Mouse (Mus musculus) layer of hippocampus, adult 18-20 months (tissue): ENCODE data around the gene Gstm5. TPM values are rescaled to one million over a fixed set of nuclear protein-coding genes. Genes with fewer than 3 reads are reported as not detected.

Source experiments
- DNase-seq, 2 experiments: peaks; one replicate each; pipeline ENCODE4 v3.0.0; 2022; ENCODE audit warnings: low spot score in 2 of 2
- total RNA-seq, 2 experiments: library from RNA; stranded (reverse); gene quantifications; 2 replicates each; pipeline ENCODE4 v1.2.3; 2021

The Gstm5 gene
- total RNA-seq, 2 experiments from 2014 or later, result 286 to 295 TPM

DNA sequence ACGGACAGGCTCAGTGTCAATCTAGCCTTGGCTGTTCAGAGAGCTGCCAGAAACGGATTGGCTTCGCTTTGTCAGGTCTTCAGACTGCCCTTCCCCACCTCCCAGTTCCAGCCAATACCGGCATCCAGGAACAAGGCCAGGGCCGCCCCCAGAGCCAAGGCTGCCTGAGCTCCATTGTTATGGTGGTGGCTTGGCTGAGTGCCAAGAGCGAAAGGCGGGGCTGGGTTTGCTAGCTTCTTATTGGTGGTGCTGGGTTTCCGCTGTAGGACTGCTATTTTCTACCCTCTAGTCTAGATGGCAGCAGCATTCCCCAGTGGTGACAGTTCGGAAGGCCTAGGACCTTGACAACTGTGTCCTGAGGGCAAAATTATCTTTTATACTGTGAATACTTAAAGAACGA is 36.0 kb downstream of the Gstm5 start, which contains the start of gene Gstm7:
Gene Gstm7, minus strand, starts transcription at position 148 of the 400 bp plus-strand sequence.
- peak; percentile 98 to 99 for DNase-seq

DNA sequence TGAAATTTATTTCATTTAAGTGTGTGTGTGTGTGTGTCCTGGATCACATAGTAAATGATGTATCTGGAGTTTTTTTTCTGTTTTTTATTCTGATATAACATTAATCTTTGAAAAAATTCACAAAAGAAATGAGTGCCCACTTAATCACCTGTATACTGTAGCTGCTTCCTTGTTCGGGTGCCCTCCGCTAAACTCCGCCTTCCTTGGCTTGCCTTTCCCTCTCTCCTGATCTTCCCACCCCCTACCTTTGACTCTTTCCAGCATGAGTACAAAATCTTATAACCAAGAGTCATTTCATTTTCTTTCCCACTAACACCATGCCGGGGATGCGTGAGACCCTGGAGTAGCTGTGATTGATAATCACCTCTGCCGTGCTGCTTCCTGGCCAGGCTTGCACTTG is 36.5 kb downstream of the Gstm5 start:
- DNase-seq, result no peak

DNA sequence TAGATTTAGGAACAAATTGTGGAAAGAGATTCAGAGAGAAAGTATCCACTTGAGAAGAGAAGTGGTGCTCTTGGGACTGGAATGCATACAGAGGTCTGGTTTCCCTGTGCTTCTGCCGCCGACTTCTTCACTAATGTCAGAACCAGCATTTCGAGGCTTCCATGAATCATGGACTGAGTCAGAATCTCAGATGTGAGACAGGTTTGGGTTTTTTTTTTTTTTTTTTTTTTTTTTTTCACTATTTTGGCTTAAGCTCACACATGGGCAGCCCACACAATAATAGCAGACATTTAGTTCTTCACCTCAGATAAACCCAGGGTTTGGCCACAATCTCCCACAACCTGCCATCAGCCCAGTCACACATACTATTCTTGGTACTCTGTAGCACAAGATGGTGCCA is 39.6 kb downstream of the Gstm5 start:
- no peak for DNase-seq

DNA sequence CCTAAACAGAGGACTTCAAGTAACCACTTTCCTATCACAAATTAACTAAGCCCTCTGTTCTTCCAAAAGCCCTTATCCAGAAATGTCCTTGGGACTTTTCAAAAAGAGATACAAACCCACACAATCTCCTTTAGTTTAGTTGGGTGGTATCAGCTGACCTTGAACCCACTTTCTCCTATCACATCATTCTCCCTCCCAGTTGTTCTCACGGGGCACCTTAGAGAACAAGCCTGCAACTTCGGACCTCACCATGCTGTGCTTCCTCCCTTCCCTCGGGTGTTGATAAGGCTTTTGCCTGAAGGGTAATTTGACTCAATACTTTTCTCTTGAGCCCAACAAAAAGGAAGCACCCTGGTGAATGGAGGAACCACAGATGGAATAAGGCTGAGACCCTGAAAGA is 40.3 kb downstream of the Gstm5 start:
- no peak for DNase-seq

DNA sequence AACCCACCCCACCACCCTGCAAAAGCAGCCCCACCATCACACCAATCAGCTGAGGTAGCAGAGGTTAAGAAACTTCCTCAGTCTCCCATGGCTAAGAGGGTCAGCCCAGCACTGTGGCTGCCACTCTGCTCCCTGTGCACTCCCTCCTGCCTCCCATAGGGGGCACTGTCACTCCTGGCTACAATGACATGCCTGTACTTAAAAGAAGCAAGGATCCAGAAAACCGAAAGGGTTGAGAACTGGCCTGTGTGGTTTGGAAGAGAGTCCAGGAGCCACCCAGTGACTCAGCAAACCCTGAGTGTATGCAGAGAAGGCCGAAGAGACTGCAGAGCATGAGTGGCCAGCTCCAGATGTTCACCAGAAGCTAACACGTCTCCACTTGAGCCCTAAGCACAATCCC is 43.8 kb downstream of the Gstm5 start:
- DNase-seq, result peak in 1 of 2 experiments; percentile 71

DNA sequence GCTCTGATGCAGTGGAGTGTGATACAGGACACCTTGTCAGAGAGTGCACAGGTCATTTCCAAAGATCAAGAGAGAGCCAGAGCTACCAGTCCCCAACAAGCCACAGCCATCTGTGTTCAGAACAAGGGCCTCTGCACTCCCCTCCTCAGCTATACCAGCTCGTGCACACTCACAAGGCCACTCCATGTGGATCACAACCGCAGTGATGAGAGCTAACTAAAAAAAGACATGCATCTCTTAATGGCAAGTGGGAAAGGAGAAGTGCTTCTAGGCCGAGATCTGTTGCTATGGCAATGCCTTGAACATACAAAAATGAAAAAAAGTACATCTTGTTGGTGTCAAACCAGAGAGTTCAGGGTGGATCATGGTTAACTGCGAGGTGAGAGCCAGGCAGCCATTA is 44.2 kb downstream of the Gstm5 start:
- peak in 1 of 2 experiments; percentile 54 for DNase-seq

DNA sequence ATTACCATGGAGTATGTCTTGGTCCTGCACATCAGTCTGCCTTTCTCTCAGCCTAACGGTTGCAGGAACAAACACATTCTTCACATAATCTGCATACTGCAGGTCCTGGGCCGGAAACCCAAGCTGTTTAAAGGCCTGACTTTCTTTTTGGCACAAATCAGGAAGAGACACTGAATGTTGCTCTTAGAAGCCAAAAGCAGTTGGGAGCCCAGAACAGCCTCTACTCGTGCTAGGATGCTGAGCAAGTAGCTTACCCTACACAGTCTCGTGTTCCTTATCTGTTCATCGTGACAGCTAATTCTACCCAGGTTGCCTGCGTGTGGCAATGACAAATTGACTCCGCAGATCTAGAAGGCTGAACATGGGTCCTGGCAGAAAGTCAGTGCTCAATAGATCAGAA is 44.9 kb downstream of the Gstm5 start:
- no peak for DNase-seq

DNA sequence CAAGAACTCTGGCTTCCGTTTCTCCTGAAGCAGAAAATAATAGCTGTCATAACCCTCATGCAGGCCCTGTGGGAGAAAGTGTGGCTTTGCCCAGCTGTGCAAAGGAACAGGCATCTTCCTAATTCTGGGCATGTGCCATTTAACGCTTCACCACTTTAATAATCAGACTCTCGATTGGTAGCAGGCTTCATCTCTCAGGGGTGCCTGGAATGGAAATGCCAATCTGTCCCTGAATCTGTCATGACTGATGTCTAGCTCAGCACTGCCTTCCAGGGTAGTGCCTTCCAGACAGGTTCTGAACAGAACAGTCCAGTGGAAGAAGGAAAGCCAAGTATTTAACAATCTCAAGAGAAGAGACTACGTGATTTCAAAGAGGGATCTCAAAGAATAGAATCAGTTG is 45.6 kb downstream of the Gstm5 start:
- peak in 1 of 2 experiments; percentile 59 for DNase-seq

DNA sequence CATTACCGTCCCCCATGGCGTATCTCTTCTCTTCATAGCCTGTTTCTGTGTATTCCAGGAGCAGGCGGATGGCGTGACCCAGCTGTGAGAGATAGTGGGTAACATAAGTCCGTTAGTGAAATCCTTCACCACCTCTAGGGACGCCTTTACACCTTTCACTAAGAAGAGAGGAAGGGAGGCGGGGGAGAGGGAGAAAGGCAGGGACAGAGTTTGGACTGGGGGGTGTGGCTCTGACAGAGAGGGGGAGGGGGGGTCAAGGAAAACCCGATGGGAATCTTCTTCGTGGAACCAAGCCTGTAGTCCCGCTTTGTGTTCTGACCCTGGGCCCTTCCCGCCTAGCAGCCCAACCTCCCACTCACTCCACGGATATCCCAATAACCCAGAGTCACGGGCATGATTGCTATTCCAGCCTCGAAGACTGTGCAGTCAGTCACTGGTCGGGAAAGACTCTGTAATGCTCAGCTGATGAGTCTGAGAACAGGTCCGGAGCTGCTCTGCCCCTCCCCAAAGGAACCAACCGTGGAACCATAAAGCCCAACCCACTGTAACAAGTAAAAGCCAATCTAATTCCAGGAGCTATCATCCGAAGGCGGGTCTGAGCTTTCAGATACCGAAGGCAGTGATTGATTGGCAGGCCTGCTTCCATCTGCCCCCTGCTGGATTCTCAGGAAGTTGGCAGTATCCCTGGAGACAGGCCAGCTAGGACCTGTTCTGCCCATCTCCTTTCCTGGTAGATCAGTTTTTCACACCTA is 47.8 kb downstream of the Gstm5 start, which contains the start of gene Gstm6:
Gene Gstm6, minus strand, starts transcription at position 511 of the 752 bp plus-strand sequence.
- peak; percentile 57 to 83 for DNase-seq

DNA sequence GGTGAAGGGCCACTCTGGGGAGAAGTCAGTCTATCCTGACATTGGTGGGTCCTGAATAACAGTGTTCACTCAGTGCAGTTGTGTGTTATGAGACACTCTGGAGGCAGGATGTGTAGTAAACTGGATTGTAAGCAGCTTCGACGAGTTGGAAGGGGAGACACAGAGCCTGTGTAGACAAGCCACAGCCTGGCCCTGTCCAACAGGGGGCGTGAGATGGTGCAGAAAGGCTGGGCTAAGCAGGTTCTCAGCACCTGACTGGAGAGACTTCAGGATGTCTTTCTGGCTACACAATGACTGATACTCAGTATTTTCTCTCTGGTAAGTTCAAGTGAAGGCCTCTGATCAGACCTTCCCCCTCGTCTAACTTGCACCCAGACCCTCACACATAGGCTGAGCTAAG is 50.1 kb downstream of the Gstm5 start:
- no peak for DNase-seq

Other genes with a start within 250 kb of the Gstm5 start
- gene Ahcyl1, start 199.3 kb upstream of the Gstm5 start, total RNA-seq, result 100 to 1,000 TPM; 323 to 325 TPM
- 10 to 100 TPM; 22.0 to 23.3 TPM for gene Csf1, start 135.4 kb upstream of the Gstm5 start, total RNA-seq
- gene Eps8l3, start 18.6 kb upstream of the Gstm5 start, total RNA-seq, result not detected
- 100 to 1,000 TPM; 171 to 187 TPM for gene Gstm7, start 36.0 kb downstream of the Gstm5 start, total RNA-seq
- 10 to 100 TPM; 18.6 to 19.6 TPM for gene Gstm6, start 47.9 kb downstream of the Gstm5 start, total RNA-seq
- gene Gstm3, start 73.5 kb downstream of the Gstm5 start, total RNA-seq, result not detected
- gene Gstm2, start 90.6 kb downstream of the Gstm5 start, total RNA-seq, result 1 to 10 TPM; 2.8 to 3.4 TPM
- 100 to 1,000 TPM; 379 to 410 TPM for gene Gstm1, start 122.2 kb downstream of the Gstm5 start, total RNA-seq
- 10 to 100 TPM; 12.3 to 13.2 TPM for gene Gstm4, start 149.1 kb downstream of the Gstm5 start, total RNA-seq
- 10 to 100 TPM; 68.7 to 73.6 TPM for gene Ampd2, start 190.8 kb downstream of the Gstm5 start, total RNA-seq
- not detected for gene Gnat2, start 197.0 kb downstream of the Gstm5 start, total RNA-seq